Mouse (Mus musculus) testis, postnatal 14 days (tissue): ENCODE data around the gene Timm23.
"Not testable (repeated sequence)": the region's sequence is repeated elsewhere in the genome, so short reads cannot be mapped to it uniquely, and the experiment has no call there.

Source experiments
- DNase-seq: peaks from one replicate; pipeline ENCODE4 v3.0.0; 2021; ENCODE audit warnings: low spot score

Timm23 gene

DNA sequence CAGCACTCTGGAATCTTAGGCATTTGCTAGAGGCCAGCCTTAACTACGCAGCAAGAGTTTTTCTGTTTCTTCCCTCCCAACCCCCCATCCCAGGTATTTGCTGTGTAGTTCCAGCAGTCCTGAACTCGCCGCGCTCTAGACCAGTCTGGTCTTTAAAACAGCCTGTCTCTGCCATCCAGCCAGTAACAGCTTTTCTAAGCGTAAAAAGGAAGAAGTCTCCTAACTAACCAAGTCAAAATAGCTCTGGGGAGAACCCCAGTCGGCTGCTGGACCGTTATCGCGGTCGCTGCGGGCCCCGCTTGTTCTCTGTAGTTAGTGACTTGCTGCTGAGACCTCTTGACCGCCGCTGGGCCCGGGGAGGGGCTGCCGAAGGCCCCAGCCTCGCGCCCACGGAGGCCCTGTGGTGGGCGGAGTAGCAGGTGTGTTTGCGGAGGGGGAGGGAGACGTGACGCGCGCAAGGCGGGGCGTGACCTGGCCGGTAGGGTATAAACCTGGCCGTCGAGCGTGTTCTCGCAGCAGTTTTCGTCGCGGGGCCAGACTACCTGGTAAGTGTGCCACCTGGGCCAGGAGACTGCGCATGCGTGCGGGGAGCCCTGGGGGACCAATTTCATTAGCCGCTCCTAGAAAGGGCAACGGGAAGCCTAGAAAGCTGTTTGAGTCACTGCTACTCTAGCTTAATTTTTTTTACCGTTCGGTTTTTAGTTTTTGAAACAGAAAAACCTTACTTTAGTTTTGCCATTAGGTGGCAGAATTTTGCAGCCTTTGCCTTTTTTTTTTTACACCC, 36.2 kb downstream of the Timm23 start:
- DNase-seq = peak; percentile 86

DNA sequence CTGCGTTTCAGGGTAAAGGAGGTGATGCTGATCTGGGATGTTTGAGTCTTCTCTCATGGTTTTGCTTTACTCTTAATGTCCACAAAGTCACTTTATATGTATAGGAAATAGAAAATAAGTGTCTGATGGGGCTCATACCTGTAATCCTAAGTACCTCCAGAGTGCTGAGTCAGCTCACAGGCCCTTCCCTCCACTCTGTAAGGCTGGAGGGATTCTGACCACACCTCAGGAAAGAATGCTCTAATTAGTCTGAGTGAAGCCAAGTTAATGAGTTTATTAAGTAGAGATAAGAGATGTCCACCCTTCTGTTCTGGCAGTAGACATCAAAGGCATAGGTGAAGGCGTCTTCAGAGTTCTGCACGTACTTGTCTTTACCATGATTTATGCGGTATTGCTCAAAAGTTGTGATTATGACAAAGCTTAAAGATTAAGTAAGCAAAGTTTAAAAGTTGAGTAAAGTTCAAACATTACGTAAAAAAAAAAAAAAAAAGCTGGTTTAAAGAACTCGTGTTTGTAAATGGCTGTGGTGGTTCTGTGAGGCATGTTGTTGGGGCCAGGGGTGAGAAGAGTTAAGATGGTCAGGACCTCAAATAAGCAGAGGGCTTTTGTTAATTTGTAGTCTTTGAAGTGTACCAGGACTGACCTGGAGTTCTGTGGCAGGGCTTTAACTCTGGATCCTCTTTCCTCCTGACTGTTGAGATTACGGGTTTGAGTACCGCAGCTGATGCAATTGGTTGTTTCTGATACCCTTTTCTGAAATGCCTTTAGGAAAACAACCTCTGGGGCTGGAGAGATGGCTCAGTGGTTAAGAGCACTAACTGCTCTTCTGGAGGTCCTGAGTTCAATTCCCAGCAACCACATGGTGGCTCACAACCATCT, 37.3 kb downstream of the Timm23 start:
- DNase-seq = no peak

DNA sequence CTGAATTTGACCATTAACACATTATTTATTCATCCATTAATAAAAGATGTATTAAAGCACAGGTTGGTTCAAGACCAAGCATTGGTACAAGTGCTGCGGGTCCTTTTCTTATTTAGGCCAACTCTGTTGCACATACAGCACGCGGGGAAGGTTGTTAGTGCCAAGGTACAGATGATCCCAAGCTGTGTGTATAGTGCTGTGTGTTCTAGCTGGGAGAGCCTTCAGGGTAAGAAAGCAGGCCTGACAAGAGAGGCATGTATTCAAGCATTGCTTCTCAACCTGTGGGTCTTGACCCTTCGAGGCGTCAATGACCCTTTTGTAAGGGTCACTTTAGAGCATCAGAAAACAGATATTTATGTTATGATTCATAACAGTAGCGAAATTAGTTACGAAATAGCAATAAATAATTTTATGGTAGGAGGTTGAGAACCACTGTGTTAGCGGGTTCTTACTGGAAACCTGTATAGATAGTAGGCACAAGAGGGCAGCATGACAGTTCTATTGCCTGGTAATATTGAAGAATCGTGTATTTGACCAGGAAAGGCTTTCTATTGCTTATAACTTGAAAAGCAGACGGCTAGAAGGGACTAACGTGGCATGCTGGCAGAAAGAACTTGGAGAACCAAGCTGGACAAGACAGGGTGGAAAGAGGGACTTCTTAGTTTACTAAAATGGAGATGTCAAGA, 38.4 kb downstream of the Timm23 start:
- DNase-seq = no peak

DNA sequence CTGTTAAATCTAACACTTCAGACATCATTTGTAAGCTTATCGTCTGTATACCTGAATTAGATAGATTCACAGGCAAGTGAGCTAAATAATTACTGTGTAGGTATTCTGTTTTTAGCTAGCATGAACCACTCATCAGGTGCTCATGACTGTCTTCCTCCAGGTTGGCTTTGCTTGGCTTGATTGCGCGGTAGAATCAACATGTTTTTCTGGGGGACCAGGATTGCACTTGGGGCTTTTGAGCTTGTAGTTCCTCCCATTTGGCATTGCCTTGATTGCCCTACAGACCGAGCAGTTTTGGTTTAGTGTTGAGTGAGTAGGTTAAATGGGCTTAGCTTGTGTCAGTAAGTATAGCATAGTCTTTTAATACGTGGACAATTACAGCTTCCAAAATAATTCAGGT, 39.5 kb downstream of the Timm23 start:
- no peak for DNase-seq

DNA sequence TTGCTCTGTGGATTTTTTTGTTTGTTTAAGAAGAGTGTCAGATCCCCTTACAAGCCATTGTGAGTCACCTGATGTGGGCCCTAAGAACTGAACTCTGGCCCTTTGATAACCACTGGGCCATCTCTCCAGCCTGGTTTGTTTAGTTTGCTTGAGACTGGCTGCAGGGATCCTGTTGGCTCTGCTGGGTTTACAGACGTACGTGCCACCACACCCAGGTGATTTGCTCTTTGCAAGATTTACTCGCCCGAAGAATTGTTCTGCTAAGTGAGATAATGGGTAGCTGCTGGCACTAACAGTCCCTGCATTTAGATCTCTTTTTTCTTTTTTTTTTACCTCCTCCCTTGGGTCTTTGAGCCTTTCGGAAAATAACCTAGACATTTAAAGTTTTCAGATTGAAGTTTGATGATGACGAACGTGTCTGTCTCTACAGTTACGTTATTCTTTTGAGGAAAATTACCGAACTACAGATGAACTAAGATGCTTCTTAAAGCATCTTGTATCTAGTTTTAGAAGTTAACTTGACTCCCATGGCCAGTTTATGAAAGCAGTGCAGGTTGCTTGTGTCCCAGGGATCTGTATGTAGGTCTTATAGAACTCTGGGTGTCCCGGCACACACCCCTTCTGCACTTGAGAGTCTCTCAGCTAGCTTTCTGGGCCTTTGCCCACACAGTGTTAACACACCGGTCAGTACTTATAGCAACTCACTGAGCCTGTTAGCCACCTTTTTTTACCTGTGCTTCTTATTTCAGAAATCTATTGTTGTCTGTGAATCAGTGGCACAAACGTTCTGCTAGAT, 40.4 kb downstream of the Timm23 start:
- DNase-seq = no peak

DNA sequence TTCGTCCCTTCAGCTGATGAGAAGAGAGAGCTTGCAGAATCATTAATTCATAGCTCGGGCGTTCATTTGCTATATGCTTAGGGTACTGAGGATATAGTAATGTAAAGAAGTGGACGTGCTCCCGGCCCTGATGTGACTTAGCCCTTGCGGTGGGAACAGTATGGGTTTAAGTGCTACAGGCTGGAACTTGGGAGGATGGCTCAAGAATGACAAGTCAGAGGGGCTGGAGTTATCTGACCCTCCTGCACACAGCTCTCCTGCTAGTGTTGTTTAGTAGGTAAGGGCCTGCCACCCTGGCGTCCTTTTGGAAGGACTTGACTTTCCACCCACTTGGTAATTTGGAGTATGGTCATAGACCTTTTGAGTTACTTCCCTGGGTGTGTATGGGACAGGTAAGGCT, 41.1 kb downstream of the Timm23 start:
- DNase-seq = no peak

DNA sequence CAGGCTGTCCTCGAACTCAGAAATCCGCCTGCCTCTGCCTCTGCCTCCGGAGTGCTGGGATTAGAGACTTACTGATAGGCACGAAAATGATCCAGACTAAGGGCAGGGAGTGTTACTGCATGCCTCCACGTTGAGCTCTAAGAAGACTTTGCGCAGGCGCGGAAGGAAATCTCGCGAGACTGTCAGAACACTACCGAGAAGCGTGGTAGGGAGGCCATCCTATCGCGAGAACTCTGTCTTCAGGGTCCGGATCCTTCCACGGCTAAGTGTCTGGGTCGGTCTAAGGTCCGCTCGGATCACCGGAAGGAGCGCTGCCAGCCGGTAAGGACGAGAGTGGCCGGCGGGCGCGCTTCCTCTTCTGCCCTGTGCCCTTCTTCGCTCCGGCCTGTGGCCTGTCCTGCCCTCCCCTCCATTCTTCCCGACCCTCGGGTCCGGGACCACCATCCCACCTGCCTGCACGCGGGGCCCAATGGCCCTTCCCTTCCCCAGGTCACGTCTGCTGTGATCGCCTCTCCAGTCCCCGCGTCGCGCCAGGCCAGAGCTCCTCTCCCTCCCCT, 41.9 kb downstream of the Timm23 start, which contains the start of gene Ncoa4:
TSS of gene Ncoa4 (plus strand) at position 176 of the 557 bp plus-strand sequence.
- peak; percentile 99 for DNase-seq

DNA sequence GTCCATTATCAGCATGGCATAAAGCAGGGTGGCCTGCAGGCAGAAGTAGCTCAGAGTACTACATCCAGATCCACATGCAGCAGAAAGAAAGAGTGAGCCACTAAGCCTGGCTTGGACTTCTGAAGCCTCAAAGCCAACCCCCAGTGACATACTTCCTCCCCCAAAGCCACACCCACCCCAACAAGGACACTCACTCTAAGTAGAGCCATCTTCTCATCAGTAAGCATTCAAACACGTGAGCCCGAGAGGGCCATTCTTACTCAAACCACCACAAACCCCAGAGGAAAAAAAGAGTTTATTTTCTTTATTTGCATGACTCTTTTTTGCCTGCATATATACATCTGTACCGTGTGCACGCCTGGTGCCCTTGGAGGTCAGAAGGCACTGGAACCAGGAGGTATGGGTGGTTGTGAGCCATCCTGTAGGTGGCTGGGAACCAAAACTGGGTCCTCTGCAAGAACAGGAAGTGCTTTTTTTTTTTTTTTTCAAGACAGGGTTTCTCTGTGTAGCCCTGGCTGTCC, 42.5 kb downstream of the Timm23 start:
- DNase-seq = peak; percentile 28

DNA sequence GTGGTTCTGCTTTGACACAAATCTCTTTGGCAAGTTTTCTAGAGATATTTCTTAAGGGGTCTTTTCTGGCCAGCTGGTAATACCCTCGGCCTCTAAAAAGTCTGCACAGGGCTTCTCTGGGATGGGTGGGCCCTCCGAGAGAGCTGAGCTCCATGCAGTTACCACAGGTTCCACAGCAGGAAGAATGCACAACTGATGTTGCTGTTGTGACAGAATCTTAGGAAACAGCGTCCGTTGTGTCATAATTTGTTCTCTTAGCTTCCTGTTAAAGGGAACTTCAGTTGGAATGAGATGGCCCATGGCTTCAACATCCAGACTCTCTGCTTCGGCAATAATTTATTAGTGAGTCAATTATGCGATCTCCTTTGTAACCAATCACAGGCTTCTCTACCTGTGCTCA, 46.9 kb downstream of the Timm23 start:
- no peak for DNase-seq

DNA sequence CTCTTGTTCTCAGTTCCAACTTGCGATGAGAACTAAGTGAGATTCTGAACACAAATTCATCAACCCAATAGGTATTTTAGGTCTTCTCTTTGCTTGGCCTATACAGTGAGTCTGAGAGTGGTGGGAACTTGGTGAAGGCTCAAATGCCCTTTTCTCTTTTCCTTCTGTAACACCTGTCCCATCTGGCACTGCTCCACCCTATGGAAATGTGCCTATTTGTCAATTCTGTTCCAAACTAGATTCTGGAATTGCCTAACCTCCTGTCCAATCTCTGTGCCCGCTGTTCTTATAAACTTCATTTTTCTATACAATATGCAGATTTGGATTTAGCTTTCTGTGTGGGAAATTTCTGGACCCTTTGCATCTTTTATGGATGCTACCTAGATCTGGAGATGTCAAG, 48.5 kb downstream of the Timm23 start:
- DNase-seq = no peak

DNA sequence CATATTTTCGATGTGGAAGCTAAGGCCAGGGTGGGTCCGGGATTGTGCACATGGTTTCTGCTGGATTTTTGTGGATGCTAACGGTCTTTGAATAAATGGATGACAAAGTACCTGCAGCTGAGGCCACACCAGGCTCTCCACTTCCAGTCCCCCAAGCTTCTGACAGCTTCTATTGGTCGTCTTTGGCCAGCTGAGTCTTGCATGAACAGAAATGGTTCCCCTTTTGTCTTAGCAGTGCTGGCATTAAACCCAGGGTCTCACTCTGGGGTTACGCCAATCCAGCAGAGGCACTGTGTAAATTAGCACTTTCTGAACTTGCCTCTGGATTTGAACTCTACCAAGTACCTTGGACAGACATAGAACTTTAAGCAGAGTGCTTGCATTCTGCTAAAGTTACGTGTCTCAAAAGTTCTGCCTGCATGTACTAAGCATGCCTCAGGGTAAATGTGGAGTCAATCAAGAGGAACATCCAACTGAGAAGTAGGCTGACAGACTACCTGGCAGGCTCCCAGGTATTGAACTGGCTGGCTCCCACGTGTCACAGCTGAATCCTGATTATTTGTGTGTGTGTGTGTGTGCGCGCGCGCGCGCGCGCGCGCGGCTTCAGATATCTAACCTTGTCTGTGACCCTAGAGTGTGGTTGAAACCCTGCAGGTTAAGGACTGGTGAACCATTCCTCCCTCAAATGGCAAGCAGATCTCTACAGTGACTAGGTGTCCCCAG, 49.3 kb downstream of the Timm23 start:
- no peak for DNase-seq

DNA sequence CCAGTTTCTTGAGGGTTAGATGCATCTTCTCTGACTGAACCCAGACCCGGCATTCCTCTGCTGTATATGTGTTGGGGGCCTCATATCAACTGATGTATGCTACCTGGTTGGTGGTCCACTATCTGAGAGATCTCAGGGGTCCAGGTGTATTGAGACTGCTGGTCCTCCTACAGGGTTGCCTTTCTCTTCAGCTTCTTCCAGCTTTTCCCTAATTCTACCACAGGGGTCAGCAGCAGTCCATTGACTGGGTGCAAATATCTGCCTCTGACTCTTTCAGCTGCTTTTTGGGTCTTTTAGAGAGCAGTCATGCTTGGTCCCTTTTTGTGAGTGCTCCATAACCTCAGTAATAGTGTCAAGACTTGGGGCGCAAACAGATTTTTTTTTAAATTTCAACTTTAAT, 50.8 kb downstream of the Timm23 start:
- DNase-seq = no peak

DNA sequence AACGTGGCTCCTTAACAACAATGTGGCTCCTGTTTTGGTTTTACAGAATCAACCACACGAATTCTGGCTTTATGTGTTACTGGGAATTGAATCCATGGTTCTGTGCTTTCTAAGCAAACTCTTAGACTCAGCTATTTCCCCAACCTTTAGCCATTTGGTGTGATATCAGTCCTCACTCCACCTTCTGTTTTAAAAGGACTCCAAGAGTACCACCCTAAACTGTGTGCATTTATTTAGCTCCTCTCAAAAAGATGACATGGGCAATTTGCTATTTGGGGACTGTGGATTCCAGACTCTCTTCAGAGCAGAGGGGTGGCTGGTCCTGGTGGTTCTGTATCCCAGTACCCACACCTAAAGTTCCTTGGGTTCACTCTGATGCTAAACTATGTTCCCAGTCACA, 55.1 kb downstream of the Timm23 start:
- DNase-seq = no peak

DNA sequence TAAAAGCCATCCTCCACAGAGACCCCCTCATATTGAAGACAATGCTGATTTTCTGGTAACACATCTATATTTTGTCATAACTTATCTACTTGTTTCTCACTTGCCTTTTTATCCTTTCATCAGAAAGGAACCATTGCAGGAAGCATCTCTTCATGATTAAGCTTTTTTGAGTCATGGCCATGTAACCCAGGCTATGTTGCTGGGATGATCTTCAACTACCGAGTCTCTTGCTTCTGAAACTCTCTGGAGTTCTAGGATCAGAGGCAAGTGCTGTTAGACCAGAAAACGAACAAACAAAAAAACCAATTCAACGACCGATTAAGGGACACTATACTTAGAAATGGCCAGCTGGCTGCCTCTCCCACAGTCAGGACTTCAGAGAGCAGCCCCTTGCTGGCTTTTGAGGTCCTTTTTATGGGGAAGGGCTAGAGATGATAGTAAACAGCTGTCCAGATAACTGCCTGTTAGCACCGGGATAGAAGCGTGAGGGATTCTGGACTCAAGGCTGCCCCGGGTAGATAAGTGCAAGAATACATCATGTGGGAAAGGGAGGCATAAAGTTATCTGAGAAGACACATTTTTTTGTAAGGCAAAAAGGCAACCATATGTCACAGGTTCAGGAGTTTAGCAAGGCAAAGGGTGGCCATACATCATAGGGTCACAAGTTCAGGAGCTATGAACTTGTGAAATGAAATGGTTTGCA, 55.7 kb downstream of the Timm23 start:
- DNase-seq = no peak

DNA sequence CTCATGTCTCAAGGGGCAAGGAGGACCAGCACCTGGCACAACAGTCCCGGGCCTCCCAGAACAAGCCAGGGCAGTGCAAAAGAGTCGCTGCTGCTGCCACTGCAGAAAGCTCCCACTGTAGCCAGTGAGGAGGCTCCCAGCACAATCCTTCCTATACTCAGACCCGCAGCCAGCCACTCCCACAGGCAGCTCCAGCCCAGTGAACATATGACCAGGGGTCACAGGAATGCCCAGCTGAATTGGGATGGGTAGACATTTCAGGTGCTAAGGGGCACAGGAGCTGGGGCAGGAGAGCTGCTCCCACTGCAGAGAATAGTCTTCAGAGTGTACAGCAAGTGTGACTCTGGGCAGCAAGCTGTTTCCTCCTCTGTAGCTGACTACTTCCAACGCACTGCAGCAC, 56.3 kb downstream of the Timm23 start:
- DNase-seq = no peak

DNA sequence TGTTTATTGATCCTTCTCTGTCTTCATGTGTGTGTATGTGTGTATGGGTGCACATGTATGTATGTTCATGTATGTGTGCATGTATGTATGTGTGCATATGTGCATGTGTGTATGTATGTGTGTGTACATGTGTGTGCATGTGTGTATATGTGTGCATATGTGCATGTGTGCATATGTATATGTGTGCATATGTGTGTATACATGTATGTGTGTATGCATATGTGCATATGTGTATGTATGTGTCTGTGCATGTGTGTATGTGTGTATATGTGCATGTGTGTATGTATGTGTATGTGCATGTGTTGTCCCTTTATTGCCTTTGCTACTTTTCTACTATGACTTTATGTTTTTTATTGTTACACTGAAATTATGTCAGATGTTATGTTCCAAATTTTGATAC, 57.0 kb downstream of the Timm23 start:
- no peak for DNase-seq

DNA sequence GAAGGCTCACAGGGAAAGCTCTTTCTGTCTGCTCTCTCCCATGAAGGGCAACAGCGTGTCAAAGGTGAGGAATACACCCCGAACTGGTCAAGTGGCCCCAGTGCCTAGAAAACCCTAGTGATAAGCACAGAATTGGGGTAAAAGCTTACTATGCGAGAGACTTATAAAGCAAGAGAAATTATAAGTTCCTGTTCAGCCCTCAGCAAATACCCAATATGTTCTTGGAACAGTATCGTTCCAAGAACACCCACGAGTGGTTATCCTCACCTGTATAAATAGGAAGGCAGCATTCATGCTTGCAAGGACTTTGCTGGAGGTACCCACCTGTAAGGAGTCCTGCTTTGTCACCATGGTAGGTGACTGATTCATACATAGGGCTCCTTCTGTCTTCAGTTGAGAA, 60.0 kb downstream of the Timm23 start, which contains the start of gene Msmb:
TSS of gene Msmb (plus strand) at position 301 of the 400 bp plus-strand sequence.
- DNase-seq = no peak

DNA sequence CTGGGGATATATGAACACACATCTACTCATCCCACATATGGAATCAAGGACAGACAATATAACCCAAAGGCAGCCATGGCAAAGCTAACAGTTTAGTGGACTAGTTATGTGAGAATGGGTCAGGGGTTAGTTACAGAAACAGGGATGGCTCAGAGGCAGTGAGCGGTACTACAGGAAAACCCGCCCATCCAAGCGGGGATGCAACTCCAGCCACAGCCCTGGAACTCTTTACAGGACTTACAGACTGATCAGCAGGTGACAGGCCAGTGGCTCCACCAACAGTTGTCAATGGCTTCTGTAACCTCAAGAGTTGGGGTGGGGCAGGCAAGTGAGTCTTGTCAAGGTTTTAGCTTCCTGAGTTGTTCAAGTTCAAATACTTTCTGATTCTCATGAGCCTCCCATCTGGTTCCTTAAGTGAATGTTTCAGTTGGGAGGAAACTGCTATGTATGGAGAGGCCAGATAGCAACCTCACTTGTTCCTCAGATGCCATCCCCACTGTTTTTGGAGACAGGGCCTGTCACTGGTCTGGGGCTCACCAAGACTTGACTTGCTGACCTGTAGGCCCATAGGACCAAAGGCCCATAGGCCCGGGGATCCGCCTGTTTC, 61.2 kb downstream of the Timm23 start:
- no peak for DNase-seq

DNA sequence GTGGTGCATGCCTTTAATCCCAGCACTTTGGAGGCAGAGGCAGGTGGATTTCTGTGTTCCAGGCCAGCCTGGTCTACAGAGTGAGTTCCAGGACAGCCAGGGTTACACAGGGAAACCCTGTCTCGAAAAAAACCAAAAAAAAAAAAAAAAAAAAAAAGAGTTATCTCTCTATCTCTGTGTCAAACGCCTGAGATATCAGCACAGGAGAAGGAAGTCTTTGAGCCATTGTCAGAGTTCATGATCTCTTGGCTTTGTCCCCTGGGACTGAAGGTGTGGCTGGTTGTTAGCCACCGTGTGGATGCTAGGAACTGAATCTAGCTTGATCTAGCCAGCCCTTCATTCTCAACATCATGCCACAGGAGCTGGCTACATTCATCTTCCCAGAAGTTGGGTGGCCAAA, 65.2 kb downstream of the Timm23 start:
- not testable (repeated sequence) for DNase-seq
